Mouse (Mus musculus) olfactory bulb, adult 2 months (tissue): ENCODE results near the gene Gabbr2.

Experiments used
- CTCF ChIP-seq: fragments of 200-500 bp; IDR thresholded peaks from 2 replicates; pipeline ENCODE4 v1.5.1; 2012; ENCODE audit warnings: low read depth, mild to moderate bottlenecking, low read length, moderate library complexity; ENCODE audit not compliant: insufficient read depth
- POLR2A ChIP-seq: fragments of 200-500 bp; IDR thresholded peaks from 2 replicates; pipeline ENCODE4 v1.6.1; 2012; ENCODE audit warnings: mild to moderate bottlenecking, low read depth, low read length, moderate library complexity; ENCODE audit not compliant: insufficient read depth

GRCm38 (mm10) chr4:46772591-46772990 is 219.1 kb downstream of the Gabbr2 start:
- TF ChIP-seq POLR2A (no peak), CTCF (no peak)
